Mouse (Mus musculus): Measurements from ENCODE around the gene Anapc1.

- TF ChIP-seq ZC3H11A (IDR thresholded peaks at IDR 0.05; ENCODE audit: borderline replicate concordance, low read depth, low read length) (no peak), MAFK (IDR thresholded peaks at IDR 0.05; ENCODE audit: insufficient read depth, low read depth, low read length) (no peak), CHD2 (IDR thresholded peaks at IDR 0.05; ENCODE audit: low read depth, low read length) (no peak), HCFC1 (IDR thresholded peaks at IDR 0.05; ENCODE audit: borderline replicate concordance, insufficient read depth, low read length) (no peak)
Observed at GRCm38 (mm10) chr2:128697566-128697965, 10.4 kb upstream of the Anapc1 start.
